Mouse (Mus musculus): ENCODE measurements around the gene Ndufv1.
"Not testable (repeated sequence)": the region's sequence is repeated elsewhere in the genome, so short reads cannot be mapped to it uniquely, and the experiment has no call there.

The Ndufv1 gene

GRCm38 (mm10) chr19:4012432-4013022 lies at the start of gene Ndufv1:
Gene Ndufv1 (minus strand): TSS chr19:4012806.
- DNase-seq (ENCODE audit: inconsistent ontology term) = peak; percentile 96

DNA sequence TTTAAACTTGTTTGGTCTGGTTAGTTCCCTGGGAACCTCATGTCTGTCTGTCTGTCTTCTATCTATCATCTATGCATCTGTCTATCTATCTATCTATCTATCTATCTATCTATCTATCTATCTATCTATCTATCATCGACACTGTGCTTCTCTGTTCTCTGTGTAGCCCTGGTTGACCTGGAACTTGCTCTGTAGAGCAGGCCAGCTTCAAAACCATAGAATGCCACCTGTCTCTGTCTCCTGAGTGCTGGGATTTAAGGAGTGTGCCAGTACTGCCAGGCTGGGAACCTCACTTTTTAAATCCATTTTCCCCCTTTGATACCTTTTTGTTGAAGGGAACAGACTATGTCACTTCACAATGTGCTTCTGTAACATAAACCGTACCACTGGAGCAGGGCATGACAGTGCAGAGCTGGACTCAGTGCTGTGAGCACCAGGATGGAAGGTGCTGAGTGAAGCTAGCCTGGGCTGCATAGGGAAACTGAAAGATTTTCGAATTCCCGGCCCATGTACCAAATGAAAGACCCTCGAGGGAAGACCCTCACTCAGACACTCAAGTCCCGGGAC lies 48.4 kb upstream of the Ndufv1 start:
- DNase-seq (ENCODE audit: inconsistent ontology term) = no peak

GRCm38 (mm10) chr19:4060044-4060898 lies 47.7 kb upstream of the Ndufv1 start:
- DNase-seq (ENCODE audit: inconsistent ontology term) = not testable (repeated sequence)

DNA sequence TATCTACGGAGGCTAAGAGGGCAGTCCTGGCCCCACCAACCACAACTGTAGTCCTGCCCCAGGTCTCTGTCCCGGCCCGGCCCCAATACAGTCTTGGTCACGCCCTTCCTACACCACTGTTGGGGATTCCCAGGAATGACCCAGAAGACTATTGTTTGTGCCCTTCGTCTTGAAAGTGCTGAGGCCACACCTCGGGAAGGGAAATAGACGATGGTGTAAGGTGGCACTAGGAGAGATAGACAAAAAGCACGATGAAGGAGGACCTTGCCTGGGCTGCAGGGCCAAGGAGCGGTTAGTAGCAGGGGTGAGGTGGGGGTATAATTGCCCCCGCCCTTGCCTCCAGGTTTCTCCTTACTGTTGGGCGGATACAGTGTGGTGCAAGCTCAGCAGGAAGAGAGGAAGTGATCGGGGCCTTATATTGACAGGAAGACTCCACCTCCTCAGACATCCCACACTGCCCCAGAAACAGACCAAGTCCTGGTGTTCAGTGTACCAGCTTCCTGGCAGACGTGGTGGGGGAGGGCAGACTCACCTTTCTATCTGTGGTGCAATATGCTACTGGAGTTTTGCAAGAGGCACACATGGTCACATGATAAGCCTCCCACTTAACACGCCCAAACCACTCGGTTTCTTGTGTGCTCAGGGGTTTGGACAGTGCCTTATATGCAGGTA lies 46.6 kb upstream of the Ndufv1 start, which contains the start of gene Gstp3:
Gstp3 (minus strand) TSS at position 501 of the 672 bp plus-strand sequence.
- DNase-seq (ENCODE audit: inconsistent ontology term) = no peak

DNA sequence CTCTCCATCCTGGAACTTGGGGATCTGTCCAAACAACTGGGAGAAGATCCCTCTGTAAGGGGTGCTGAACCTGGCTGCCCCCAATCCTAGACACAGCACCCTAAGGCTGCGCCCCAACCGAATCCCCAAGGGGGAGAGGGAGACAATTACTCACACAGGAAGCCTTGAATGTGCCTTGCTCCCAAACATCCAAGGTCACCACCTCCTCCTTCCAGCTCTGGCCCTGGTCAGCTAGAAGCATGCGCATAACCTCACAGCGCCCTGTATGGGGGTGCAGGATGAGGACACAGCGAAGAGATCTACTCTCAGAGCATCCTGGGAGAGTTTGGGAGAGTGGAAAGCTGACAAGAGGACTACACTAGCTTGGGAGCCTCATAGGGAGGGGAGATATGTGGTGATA lies 46.0 kb upstream of the Ndufv1 start:
- DNase-seq (ENCODE audit: inconsistent ontology term) = no peak

GRCm38 (mm10) chr19:4057962-4058361 lies 45.4 kb upstream of the Ndufv1 start:
- DNase-seq (ENCODE audit: inconsistent ontology term) = no peak

- no peak for DNase-seq (ENCODE audit: inconsistent ontology term)
Measured at GRCm38 (mm10) chr19:4057389-4057788, 44.8 kb upstream of the Ndufv1 start.

GRCm38 (mm10) chr19:4056727-4057126 lies 44.1 kb upstream of the Ndufv1 start:
- no peak for DNase-seq (ENCODE audit: inconsistent ontology term)

- no peak for DNase-seq (ENCODE audit: inconsistent ontology term)
Measured at GRCm38 (mm10) chr19:4055947-4056693, 43.5 kb upstream of the Ndufv1 start.

- no peak for DNase-seq (ENCODE audit: inconsistent ontology term)
Measured at GRCm38 (mm10) chr19:4055216-4055946, 42.8 kb upstream of the Ndufv1 start.

GRCm38 (mm10) chr19:4054613-4055012 lies 42.0 kb upstream of the Ndufv1 start:
- no peak for DNase-seq (ENCODE audit: inconsistent ontology term)

DNA sequence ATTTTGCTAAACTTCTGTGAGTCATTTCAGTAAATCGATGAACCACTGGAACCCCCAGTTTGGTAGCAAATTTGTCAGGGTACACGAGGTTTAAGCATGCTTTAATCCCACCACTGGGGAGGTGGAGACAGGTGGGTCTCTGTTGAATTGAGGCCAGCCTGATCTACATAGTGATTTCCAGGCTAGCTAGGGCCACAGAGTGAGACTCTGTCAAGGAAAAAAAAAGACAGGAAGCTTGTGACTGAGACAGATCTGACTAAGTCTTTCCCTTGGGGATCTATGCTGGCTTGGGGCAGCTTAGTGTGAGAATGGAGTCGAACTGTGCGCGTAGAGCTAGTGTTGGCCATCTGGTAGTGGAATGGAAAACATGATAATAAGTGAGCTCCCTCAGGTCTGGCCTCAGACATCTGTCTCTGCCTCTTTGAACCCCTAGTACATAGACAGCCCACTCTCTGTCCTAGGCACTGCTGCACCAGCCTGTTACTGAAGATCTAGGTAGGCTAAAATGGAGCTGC lies 40.0 kb upstream of the Ndufv1 start:
- DNase-seq (ENCODE audit: inconsistent ontology term) = no peak

DNA sequence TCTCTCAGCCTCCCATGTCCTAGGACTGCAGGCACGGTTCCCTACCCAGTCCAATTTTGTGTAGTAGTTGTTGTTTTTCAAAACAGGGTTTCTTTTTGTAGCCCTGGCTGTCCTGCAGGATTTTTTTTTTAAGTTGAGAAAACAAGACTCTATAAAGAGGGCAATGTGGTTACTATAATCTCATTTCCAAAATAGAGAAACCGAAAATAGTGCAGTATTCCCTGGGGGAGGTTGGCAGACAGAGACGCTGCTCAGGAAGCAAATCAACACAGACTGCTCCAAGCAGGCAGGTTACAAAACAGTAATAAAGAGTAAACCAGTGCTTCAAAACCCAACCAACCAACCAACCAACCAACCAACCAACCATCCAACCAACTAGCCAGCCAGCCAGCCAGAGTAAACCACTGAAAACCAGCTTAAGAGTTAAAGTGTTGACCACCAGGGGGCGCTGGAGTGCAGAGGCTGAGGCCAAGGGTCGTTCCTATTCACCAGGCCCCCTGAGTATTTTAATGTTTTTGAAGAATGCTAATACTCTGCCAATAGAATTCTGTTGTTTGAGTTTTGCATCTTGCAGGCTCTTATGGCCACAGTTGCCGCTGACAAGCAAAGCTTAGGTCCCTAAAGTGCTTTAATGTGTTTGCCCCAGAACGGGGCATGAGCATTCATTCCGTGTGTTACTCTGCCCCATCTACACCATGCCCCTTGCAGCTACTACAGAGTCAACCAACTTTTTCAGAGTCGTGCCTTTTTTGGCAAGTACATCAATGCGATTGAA lies 39.3 kb upstream of the Ndufv1 start:
- DNase-seq (ENCODE audit: inconsistent ontology term) = peak; percentile 16

GRCm38 (mm10) chr19:4051016-4051415 lies 38.4 kb upstream of the Ndufv1 start:
- DNase-seq (ENCODE audit: inconsistent ontology term) = no peak

DNA sequence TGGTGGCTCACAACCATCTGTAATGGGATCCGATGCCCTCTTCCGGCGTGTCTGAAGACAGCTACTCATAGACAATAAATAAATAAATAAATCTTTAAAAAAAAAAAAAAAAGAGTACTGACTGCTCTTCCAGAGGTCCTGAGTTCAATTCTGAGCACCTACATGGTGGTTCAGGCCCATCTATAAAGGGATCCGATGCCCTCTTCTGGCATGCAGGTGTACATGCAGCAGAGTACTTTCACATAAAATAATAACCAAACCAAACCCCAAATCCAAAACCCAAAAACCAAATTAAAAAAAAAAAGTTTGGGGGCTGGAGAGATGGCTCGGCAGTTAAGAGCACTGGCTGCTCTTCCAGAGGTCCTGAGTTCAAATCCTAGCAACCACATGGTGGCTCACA lies 36.5 kb upstream of the Ndufv1 start:
- not testable (repeated sequence) for DNase-seq (ENCODE audit: inconsistent ontology term)

GRCm38 (mm10) chr19:4047859-4048258 lies 35.3 kb upstream of the Ndufv1 start:
- peak; percentile 19 for DNase-seq (ENCODE audit: inconsistent ontology term)

- DNase-seq (ENCODE audit: inconsistent ontology term) = no peak
Measured at GRCm38 (mm10) chr19:4046866-4047254, 34.3 kb upstream of the Ndufv1 start.

DNA sequence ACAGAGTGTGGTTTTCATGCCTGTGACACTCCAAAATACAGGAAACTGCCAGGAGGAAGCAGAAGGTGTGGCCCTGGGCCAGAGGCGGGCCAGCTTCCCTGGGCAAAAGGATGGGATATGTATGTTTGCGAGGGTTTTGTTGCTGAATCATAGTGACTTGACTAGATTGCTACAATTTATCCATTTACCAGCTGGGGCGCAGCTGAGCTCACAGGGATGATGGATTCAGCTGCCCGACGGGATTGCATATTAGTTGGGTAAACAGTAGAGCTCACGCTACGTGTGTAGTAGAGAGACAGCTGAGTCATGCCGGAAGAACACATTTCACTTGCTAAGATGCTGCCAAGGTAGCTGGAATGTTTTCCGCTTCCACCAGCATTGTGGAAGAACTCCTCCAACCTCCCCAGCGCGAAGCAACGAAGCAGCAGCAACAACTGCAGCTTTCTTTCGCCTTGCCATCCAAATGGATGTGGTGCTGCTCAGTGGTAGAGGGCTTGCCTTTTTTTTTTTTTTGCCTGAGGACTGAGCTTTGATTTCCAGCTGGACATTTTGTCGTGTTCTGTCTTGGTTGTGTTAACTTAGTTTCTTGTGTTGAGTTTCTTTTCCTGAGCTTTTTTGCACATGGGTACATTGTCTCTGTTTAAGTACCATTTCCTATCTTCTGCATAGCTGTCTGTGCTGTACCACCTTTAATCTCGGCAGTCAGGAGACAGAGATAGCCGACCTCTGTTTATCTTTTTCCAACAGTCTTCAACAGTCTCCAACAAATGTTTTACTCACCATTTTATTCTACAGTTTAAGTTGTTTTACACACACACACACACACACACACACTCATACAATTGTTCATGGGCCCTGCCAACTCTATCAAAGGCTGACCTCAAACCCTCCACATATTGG lies 33.6 kb upstream of the Ndufv1 start, which contains the start of gene Gstp2:
Gstp2 (minus strand) TSS at position 58 of the 900 bp plus-strand sequence.
- DNase-seq (ENCODE audit: inconsistent ontology term) = peak; percentile 78

GRCm38 (mm10) chr19:4044109-4044508 lies 31.5 kb upstream of the Ndufv1 start:
- not testable (repeated sequence) for DNase-seq (ENCODE audit: inconsistent ontology term)

Data from Muller cell, postnatal 12 days (primary cell).